Mouse (Mus musculus): ENCODE results near the gene Tmem274. TPM values are rescaled to one million over a fixed set of nuclear protein-coding genes. Genes with fewer than 3 reads are reported as not detected.
"Not testable (repeated sequence)": the region's sequence is repeated elsewhere in the genome, so short reads cannot be mapped to it uniquely, and the experiment has no call there.

The Tmem274 gene
- not detected for total RNA-seq (2021)
- long read RNA-seq: 0 reads

GRCm38 (mm10) chr4:149477078-149477477, at the start of gene Tmem274:
TSS of gene Tmem274 (plus strand) at chr4:149477378.
- no peak for DNase-seq (ENCODE audit: low spot score in 2 of 2)

- no peak for DNase-seq (ENCODE audit: low spot score in 2 of 2)
These were observed 47.6 kb upstream of the Tmem274 start for GRCm38 (mm10) chr4:149429592-149429991.

- DNase-seq (ENCODE audit: low spot score in 2 of 2): not testable (repeated sequence)
These were observed 45.3 kb upstream of the Tmem274 start for GRCm38 (mm10) chr4:149431887-149432286.

GRCm38 (mm10) chr4:149440576-149440975, 36.6 kb upstream of the Tmem274 start:
- DNase-seq (ENCODE audit: low spot score in 2 of 2): no peak

GRCm38 (mm10) chr4:149442436-149442835, 34.7 kb upstream of the Tmem274 start:
- DNase-seq (ENCODE audit: low spot score in 2 of 2): no peak

- DNase-seq (ENCODE audit: low spot score in 2 of 2): no peak
These were observed 32.7 kb upstream of the Tmem274 start for GRCm38 (mm10) chr4:149444465-149444864.

- DNase-seq (ENCODE audit: low spot score in 2 of 2): peak; percentile 87 to 88
These were observed 32.0 kb upstream of the Tmem274 start for GRCm38 (mm10) chr4:149444964-149445701.

- peak; percentile 45 to 53 for DNase-seq (ENCODE audit: low spot score in 2 of 2)
These were observed 31.3 kb upstream of the Tmem274 start for GRCm38 (mm10) chr4:149445868-149446267.

- no peak for DNase-seq (ENCODE audit: low spot score in 2 of 2)
These were observed 30.9 kb upstream of the Tmem274 start for GRCm38 (mm10) chr4:149446309-149446708.

GRCm38 (mm10) chr4:149450636-149451035, 26.5 kb upstream of the Tmem274 start:
- DNase-seq (ENCODE audit: low spot score in 2 of 2): no peak

GRCm38 (mm10) chr4:149453656-149454055, 23.5 kb upstream of the Tmem274 start:
- peak; percentile 39 to 47 for DNase-seq (ENCODE audit: low spot score in 2 of 2)

GRCm38 (mm10) chr4:149454263-149454662, 22.9 kb upstream of the Tmem274 start:
- DNase-seq (ENCODE audit: low spot score in 2 of 2): no peak

- DNase-seq (ENCODE audit: low spot score in 2 of 2): no peak
These were observed 22.3 kb upstream of the Tmem274 start, which contains the start of gene Rbp7 for GRCm38 (mm10) chr4:149454879-149455278. TSS of gene Rbp7 (minus strand) at chr4:149454978.

GRCm38 (mm10) chr4:149457163-149457562, 20.0 kb upstream of the Tmem274 start:
- DNase-seq (ENCODE audit: low spot score in 2 of 2): not testable (repeated sequence)

GRCm38 (mm10) chr4:149457831-149458430, 19.2 kb upstream of the Tmem274 start:
- no peak for DNase-seq (ENCODE audit: low spot score in 2 of 2)

- no peak for DNase-seq (ENCODE audit: low spot score in 2 of 2)
These were observed 18.7 kb upstream of the Tmem274 start for GRCm38 (mm10) chr4:149458526-149458925.

GRCm38 (mm10) chr4:149459425-149459824, 17.8 kb upstream of the Tmem274 start:
- no peak for DNase-seq (ENCODE audit: low spot score in 2 of 2)

GRCm38 (mm10) chr4:149460475-149460874, 16.7 kb upstream of the Tmem274 start:
- not testable (repeated sequence) for DNase-seq (ENCODE audit: low spot score in 2 of 2)

GRCm38 (mm10) chr4:149461579-149462304, 15.4 kb upstream of the Tmem274 start:
- no peak for DNase-seq (ENCODE audit: low spot score in 2 of 2)

GRCm38 (mm10) chr4:149462305-149462971, 14.7 kb upstream of the Tmem274 start:
- no peak for DNase-seq (ENCODE audit: low spot score in 2 of 2)

GRCm38 (mm10) chr4:149463435-149463950, 13.7 kb upstream of the Tmem274 start:
- no peak for DNase-seq (ENCODE audit: low spot score in 2 of 2)

Data from layer of hippocampus, postnatal 10 days (tissue).